Mouse (Mus musculus) embryo, embryonic 11 days (tissue): Measurements from ENCODE around the gene Prkar1a.

Source experiments
- DNase-seq: peaks from one replicate; pipeline ENCODE4 v3.0.0-alpha.2; 2015

Gene Prkar1a

DNA sequence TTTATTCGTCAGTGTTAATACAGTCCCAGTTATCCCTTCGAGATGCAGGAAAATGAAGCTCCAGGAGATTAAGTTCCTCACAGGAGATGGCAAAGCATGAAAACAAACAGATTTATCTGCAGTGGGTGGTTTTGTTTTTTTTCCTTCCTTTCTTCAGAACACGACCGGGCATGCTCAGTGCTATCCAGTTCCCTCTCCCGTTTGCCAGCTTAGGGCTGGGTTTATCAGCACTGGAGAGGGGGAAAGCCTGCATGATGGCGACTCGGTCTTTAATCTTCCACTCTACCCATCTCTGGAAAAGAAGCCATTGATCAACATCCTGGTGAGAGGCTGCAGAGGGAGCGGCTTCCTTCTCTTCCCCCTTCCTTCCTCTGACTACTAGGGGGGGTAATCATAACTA, at the start of gene Prkar1a:
Gene Prkar1a, plus strand, starts transcription at position 200 of the 400 bp plus-strand sequence.
- DNase-seq, result no peak

DNA sequence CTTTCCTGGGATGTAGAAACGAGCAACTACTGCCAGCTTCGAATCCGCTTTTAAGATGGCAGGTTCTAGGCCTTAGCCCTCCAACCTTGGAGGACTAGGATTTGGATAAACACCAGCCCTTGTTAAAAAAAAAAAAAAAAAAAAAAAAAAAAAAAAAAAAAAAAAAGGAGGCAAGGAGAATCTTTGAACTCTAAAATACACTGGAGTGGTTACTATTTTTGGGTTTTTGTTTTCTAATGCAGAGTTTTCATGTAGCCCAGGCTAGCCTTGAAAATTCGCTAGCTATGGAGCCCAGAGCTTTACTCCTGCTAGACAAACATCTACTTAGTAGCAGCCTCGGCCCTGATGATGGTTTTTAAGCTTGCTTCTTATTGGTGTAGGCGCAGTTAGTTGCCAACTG, 41.6 kb upstream of the Prkar1a start:
- no peak for DNase-seq

DNA sequence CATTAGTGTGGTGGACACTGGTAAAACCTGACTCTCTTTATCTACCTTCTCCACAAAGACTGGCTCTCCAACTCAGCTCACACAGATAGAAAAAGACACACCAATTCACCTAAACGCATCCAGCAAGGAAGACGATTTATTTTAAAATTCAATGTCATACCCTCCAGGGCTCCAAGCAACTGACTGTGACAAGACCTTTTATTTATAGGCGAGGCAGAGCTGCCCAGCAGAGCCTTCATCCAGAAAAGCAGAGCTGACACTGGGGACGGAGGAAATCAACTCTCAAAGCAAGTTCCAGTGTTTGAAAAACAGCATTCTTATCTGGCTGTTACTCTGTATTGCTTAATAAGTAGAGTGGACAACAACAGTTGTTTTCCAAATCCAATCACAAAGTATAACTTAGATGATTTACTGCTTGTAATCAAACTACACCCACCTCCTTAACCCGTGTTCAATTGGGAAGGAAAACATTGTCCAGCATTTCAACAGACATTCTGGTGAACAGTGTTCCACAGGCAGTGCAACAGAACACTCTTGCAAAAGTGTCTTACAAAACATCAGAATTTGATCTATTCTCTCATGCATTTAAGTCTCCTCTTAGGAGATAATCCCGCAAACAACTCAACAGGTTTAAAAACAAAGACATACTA, 40.1 kb upstream of the Prkar1a start:
- DNase-seq, result no peak

DNA sequence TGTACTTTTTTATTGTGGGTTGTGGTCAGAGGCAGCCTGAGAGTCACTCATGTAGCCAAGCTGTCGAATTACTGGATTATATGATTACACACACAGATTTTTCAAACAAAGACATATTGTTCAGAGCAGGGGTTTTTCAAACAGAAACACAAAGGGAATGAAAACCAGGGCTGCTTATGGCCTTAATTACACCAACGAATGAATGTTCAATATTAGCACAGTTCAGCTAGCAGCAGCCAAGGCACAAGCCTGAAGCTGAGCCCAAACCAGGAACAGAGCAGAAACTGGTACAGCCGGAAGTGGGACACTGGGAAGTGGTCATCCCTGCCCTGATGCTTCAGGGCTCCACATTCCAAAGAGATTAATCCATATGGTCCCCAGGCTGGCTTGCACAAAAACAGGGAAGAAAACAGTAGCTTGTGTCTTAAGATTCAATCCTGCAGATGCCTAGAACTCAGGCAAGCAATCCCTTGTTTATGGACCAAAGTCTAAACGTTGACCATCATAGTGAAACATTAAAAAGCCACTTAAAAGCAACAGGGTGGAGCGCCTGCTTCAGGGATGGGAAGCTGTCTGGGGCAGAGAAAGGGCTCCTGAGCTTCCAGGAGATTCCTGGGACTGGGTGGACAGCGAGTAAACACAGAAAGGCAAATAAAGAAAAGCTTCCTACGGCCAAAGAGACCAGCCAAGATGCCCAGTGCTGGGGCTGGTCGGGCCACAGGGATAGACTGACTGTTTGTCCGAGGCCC, 39.0 kb upstream of the Prkar1a start:
- no peak for DNase-seq

DNA sequence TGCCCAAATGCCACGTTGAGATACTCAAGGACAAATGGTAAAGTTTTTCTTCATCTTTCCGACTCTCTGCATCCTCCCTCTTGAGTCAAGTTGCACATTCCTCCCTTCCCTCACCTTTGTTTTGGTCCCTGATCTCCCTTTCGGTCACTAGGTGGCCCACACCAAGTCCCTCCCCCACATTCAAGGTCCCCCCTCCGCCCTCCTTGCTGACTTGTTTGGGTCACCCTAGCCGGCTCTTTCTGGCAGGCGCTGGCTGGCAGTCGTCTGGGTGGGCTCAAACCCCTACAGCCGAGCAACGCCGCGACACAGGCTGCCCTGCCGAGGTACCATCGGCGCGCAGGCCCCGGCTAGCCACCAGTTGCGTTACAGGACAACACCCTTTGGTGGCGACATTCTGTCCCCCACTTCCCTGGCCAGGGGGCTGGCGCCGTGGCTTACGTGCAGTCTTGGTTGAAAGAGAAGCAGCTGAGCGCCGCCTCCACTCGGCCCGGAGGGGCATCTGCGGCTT, 38.4 kb upstream of the Prkar1a start:
- no peak for DNase-seq

DNA sequence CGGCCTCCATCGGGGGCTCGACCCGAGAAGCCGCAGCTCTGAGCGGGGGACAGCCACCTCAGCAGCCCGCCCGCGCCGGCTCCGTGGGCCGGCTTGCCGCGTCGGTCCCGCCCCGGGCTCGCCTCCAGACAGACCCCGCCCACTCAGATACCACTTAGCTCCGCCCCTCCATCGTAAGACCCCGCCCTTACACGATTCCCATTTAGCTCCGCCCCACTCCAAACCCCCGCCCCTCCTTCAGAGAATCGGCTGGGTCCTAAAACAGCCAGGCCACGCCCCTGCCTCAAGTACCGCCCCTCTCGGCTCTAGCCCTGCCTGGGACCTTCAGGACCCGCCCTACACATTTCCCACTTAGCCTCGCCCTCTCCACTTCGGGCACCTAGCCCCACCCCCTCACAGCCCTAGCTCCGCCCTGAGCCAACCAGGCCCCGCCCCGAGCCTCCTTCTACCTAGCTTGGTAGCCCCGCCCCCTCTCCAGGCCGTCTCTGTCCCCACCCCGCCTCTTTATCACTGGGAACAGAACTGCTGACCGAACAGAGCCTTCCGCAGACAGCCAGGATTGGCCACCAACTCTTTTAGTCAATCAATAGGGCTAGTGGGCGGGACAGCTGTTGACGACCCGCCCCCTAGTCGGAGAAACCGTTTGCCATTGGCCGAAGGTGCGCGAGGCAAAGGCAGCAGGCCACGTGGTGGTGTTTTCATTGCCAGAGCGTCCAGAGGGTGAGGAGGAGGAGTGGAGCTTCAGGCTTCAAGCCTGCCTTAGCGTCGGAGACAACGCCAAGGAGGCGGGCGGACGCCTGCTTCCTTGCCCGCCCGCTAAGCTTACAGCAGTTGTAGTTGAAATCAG, 37.7 kb upstream of the Prkar1a start, which contains the start of gene Wipi1:
Gene Wipi1, minus strand, starts transcription at position 665 of the 847 bp plus-strand sequence.
- peak; percentile 99 for DNase-seq

DNA sequence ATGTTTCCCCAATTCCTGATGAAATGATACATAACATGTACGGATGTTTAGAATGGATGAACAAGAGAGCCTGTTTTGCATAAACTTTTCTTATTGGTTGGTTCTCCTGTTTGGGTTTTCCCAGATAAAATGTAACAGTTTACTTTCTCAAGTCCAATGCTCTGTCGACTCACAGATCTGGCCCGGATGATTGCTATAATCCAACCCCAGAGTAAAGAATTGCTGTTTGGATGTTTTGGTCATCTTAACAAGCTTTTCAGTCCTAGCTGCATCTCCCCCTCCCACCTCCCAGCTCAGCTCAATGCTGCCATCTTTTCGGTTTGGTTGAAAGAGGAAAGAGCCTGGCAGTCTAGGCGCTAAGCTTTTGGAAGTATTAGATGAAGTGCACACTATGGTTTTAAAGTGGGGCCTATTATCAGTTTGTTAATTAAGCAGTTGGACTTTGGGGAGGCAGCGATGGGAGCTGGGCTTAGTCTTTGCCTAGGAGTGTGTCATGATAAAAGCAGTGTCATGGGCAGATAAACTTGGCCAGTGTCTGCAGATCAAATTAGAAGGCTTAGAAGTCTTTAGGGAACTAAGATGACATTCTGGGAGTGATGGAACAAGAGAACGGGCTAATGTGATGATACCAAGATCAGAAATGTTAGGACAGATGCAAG, 36.2 kb upstream of the Prkar1a start:
- DNase-seq, result no peak

DNA sequence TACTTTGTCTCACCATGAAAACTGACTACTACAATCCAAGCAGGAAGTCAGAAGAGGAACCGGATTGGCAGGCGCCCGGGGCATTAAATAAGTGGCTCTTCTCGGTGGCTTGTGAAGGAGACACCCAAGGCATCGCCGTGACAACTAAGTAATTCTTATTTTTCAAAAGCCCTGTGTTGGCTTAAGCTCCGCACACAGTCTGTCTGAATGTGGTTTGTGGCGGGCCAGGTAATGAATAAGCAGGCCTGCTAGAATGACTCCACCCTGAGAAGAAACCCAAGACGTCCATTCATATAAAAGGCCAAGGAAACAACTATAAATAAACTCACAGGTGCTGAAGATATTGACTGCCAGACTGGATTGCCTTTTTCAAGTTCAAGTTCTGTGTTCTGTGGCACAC, 33.9 kb upstream of the Prkar1a start:
- no peak for DNase-seq

DNA sequence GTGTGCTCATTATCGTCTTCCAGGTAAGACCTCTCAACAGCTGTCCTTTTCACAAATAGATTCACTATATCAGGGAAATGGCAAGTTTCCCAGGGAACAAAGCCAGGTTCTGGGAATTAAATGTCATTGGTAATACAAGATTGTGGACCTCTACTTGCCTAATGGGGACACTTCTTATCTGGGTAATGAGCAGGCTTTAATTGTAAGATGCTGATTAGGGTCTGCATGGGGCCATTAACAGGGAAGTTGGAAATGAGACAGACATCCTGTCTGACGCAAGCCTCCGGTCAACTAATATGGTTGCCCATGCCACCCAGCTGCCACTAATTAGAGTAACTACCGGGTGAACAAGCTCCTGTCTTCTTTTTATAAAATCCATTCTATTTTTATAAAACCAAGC, 32.9 kb upstream of the Prkar1a start:
- DNase-seq, result no peak

DNA sequence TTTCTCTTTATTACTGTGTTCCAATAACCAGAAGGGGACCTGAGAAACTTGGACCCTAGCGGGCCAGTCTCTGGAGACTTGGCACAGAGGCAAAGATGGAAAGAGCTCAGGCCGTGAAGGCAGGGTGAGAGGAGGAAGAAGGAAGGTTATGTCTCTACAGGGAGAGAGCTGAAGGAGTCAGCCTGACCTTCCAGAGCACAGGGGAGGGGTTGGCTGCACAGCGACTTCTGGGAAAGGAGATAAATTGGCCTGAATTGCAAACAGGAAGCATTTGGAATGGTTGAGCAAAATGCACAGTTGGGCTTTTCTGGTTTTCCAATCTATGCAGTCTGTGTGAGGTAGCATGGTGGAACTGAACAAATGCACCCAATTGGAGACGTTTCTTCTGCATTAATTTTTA, 32.4 kb upstream of the Prkar1a start:
- DNase-seq, result no peak

DNA sequence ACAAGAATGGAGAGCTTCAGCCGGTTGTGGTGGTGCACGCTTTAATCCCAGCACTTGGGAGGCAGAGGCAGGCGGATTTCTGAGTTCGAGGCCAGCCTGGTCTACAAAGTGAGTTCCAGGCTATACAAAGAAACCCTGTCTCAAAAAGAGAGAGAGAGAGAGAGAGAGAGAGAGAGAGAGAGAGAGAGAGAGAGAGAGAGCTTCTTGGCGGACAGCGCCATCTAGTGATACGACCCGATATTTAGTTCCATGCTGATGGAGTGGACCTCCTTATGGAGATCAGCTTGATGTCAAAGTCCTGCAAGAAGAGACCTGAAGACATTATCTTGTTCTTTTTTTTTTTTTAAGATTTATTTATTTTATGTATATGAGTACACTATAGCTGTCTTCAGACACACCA, 30.1 kb upstream of the Prkar1a start:
- DNase-seq, result peak; percentile 56

DNA sequence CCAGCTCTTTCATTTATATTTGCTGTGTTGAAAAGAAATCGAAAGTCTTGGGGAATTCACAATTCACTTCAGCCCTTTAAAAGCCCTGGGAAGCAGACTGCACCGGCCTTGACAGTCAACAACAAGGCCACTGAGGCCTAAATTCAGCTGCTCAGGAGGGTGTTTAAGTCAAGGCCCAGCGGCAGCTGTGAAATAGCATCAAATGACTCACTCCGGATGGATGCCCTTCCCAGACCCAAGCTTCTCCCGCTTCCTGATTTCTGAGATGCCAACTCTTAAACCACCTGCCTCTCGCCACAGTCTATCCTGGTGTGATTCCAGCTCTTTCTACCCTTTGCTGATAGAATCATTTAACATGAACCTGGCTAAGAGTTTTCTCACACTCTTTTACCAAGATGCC, 28.8 kb upstream of the Prkar1a start:
- no peak for DNase-seq

DNA sequence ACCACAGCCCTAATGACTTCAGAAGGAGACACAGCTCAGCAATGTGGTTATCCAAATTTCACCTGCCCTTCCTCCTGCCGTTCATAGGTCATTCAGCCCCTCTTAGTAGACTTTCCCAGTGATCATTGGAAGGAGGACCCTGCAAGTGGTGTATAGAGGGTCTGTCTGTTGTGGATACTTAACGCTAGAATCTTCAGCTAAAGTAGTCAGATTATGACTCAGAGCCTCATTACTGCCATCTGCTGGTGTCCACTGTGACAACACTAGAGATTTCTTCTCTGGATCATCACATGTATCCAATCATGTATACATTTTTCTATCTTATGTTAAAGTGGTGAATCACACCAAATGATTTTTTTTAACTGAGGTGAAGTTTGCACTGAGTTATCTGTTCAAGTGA, 28.0 kb upstream of the Prkar1a start:
- peak; percentile 80 for DNase-seq

DNA sequence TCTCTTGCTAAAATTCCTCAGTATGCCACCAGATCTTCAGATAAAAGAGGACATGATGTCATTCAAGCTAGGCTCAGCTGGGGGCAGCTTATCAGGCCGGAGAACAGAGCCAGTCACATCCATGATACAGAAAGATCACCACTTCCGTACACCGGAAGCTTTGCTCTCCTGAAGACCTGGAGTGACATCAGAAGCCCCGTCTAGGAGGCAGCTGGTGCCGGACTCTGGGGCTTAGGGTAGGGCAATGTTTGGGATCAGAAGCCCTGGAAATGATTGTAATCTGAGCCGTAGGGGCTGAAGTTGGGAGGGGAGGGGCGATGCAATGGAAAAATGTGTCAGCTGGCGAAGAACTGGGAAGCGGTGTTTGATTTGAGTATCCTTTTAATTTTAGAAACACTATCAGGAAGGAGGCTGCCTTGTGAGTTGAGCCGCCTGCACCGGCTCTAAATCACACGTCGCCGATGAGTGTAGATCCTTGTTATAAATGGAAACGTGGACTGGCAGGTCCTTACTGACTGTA, 26.6 kb upstream of the Prkar1a start:
- DNase-seq, result peak; percentile 41

DNA sequence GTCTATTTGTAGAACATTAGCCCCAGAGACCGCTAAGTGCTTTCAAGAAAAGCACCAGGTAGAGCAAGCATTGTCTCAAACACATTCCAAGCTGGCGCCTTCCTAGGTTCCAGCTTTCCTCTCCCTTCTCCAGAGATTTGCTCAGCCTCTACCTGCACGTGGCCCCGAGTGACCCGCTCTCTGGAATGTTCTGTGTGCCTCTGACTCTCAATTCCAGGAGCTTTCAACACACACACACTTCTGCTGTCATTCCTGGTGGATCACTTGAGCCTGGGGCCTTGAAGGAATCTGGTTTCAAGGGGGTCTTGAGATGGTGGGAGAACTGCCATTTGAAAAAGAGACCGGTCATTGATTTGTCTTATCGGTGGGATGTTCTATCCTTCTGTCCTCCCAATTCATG, 26.0 kb upstream of the Prkar1a start:
- DNase-seq, result no peak

DNA sequence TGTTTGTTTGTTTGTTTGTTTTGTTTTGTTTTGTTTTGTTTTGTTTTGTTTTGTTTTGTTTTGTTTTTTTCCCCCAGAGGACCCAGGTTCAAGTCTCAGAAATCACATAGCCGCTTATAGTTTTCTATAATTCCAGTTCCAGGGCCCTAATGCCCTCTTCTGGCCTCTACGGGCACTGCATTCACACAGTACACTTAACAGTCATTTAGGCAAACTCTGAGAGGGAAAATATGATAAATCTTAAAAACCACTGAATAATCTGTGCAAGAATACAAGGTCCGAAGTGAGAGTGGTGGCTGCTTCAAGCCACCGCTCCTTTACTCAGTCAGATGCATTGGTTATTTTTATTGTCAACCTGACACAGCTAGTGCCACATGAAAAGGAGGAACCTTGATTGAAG, 21.6 kb upstream of the Prkar1a start:
- no peak for DNase-seq

DNA sequence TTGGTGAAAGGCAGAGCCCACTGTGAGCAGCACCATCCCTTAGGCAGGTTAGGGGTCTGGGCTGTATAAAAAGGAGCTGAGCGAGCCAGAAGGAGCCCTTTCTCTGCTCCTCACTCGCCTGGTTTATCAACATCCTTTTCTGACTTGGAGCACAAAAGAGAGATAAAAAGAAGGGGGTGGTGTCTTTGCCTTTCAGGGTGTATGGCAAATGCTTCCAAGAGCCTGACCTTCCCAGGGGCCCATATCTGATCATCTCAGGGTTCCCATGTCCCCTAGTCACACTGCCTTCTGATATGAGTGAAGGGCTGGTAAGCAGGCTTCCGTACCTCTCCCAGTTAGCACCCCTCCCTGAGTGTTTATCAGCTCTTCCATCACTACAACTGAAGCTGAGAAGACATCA, 21.1 kb upstream of the Prkar1a start:
- no peak for DNase-seq

DNA sequence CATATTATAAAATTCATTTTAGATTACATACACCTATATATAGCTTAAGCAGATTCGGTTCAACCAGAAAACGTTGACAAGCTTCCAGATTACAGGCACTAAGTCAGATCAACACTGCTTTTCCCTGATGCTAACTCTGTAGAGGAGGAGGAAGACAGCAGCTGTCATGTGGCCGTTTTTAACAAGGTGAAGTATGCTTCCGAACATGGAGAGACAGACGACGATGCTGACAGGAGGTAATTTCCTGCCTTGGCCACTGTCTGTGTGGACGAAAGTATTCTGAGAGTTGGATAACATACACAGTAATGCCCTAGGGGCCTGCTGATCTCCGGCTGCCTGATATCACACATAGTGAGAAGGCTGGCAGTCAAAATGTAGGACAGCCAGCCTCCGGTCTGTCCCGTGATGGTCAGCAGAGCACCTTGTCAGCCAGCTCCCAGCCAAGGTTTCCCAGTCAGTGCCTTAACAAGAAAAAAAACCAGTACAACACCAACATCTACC, 20.1 kb upstream of the Prkar1a start:
- no peak for DNase-seq

DNA sequence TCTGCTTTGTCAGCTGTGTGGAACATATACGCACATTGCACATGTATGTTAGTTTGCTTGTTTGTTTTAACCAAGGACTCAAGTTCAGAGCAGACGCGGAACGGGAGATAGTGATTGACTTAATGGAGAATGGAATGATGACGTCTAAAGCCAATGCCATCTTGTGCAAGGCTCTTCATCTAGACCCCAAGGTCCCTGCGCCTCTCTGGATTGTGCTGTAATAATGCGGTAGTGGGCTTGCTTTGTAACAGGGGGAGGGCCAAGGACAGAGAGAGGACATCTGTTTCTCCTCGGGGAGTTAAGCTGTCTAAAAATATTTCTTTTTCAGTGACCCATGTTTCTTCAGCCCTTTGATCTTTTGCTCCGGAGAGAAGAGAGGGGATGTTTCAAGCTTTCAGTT, 14.3 kb upstream of the Prkar1a start:
- no peak for DNase-seq

DNA sequence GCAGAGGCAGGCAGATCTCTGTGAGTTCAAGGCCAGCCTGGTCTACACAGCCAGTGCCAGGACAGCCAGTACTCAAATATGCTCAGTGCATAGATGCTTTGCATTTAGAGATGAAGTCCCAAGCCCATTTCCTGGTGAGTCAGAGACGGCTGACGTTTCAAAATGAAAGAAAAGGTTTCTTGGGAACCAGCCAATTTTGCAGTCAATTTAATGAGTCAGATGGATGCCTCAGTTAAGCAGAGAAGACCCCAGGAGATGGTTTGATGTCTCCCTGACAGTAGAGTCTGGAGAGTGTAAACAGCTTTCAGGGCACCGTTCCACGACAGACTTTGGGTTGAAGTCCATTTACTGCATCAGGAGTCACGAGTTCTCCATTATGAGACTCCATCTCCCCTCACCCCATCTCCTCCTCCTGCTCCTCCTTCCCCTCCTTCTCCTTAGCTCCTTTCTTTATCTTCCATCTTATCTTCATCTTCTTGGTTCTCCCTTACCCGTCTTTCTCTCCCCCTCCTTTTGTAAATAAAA, 13.3 kb upstream of the Prkar1a start:
- no peak for DNase-seq

DNA sequence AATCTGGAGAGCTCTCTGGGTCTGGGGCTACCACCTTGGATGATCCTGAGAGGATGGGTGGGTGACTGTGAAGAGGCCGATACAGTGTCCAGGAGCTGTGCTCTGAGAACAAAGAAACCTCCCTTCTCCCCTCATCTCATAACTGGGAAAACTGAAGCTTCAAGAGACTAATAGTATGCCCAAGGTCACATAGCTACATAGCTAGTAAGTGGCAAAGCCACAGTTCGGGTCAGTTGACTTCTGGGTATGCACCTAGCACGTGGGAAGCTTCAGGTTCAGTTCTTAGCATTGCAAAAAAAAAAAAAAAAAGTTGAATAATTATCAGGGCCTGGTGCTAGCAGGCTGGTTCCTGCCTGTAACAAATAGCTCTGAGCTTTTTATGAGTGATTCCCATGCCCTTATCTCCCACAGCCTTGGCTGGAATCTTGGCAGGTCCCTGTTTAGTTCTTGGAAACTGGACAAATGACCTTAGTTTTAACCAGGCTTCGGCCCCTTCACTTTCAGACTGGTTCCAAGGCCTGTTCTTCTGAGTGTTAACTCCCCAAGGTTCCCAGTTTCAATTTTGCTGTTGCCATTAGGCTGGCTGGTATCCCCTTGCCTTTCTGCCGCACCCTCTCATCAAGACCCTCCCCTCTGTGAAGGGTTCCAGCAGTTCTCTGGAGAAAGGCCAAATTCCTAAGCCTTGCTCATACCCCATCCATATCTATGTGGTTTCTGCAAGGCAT, 7.5 kb upstream of the Prkar1a start:
- no peak for DNase-seq

DNA sequence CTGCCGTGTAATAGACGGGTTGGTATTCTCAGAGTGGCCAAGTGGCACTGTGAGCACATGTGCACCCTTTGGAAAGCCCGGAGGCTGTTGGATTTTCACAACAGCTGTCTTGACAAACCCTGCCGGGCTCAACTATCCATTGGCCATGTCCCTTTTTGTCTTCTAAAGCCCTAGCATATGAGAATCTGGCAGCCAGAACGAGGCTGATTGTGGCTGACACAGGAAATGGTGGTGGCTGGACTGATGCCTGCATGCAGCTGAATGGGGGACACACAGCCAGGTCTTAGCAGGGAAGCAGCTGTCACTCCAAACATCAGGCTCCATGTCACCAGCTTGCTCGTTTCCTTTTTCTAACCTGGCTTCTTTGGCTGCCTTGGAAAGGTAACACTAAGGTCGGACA, 695 bp upstream of the Prkar1a start:
- DNase-seq, result no peak
